Mouse (Mus musculus) small intestine, adult 2 months (tissue): ENCODE measurements around the gene 4930404N11Rik.

Experiments used
- CTCF ChIP-seq: fragments of 200-500 bp; IDR thresholded peaks from 2 replicates; pipeline ENCODE4 v1.5.1; 2012; ENCODE audit warnings: low read depth, mild to moderate bottlenecking, control low read depth, inconsistent platforms, low read length, moderate library complexity, mixed read lengths; ENCODE audit not compliant: insufficient replicate concordance, insufficient read length; ENCODE audit errors: extremely low read depth
- POLR2A ChIP-seq: fragments of 200-500 bp; IDR thresholded peaks from 2 replicates; pipeline ENCODE4 v1.6.1; 2012; ENCODE audit warnings: low read depth, mild to moderate bottlenecking, control low read depth, inconsistent platforms, low read length, moderate library complexity

DNA sequence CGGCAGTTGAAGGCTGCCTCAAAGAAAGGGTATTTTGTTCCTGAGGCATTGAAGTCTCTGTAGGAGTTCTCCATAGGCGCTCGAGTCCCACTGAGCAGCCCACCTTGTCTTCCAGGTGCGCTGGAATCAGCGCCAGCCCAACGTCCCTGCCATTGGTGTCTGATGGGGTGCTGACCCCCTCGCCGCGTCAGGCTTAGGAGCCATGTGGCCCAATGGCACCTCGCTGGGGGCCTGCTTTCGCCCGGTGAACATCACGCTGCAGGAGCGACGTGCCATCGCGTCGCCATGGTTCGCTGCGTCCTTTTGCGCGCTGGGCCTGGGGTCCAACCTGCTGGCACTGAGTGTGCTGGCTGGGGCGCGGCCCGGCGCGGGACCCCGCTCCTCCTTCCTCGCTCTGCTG is 33.3 kb downstream of the 4930404N11Rik start:
- TF ChIP-seq POLR2A (no peak), CTCF (no peak)
